ENCODE assay signal across 8 mouse cellular contexts in the genomic region with DNA sequence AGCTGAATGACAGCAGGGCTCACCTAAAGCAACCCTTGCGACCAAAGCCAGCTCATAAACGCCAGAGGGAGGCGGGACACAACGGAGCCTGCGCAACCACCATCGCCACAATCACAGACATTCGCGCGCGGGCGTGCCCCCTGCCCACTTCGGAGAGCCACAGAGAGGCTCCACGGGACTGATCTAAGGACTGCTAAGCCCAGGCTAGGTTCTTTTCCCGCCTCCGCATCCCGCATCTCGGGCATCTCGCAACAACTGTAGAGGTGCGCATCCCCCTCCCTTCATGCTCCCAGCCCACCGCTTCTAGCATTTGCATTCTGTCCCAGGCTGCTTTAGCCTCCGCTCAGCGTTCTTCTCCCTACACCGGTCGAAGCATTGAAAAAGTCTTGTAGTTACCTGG. TPM values are rescaled to one million over a fixed set of nuclear protein-coding genes. Genes with fewer than 3 reads are reported as not detected.
DNase-seq lines count a peak whose midpoint lies in the region; ATAC-seq and TF ChIP-seq lines count a peak whose summit lies in the region.

Gene Lrrd1, plus strand, starts transcription at position 148 of the 400 bp plus-strand sequence.

- H3K4me2 ChIP-seq in forebrain, embryonic 16.5 days (ENCODE audit: low read length) = peak within 1 kb of the TSS; percentile 55
- H3K4me2 ChIP-seq in liver, embryonic 12.5 days = peak within 1 kb of the TSS; percentile 52
- peak within 1 kb of the TSS; percentile 45 for H3K4me2 ChIP-seq in stomach, embryonic 14.5 days (replicated peaks; ENCODE audit: low read depth, low read length)

- H3K27me3 ChIP-seq in forebrain, embryonic 16.5 days (replicated peaks; ENCODE audit: control insufficient read depth, insufficient read depth, low read length) = no peaks in the 10 kb centered on the region
- H3K27me3 ChIP-seq in liver, embryonic 12.5 days (replicated peaks) = peaks cover 5% of the 10 kb centered on the region; the same call in 1 of the 2 replicates
- no peaks in the 10 kb centered on the region for H3K27me3 ChIP-seq in stomach, embryonic 14.5 days (ENCODE audit: control insufficient read depth, insufficient read depth, low read length)

- peak; percentile 61 for ATAC-seq in forebrain, embryonic 16.5 days
- no peak for ATAC-seq in liver, embryonic 12.5 days
- ATAC-seq in stomach, embryonic 14.5 days (ENCODE audit: insufficient number of reproducible peaks, insufficient read depth, low FRiP score, low read depth) = no peak
- ATAC-seq in monocyte, adult 5-6 weeks (replicated peaks; ENCODE audit: insufficient number of reproducible peaks, low FRiP score, low TSS enrichment, poor library complexity, severe bottlenecking) = no peak

- no peak for TF ChIP-seq POLR2A in cortical plate, adult 2 months (IDR thresholded peaks at IDR 0.05; ENCODE audit: extremely low read depth, insufficient read depth, low read length)

- H3K4me3 ChIP-seq in cortical plate, adult 2 months (ENCODE audit: insufficient read depth, low read length) = peak within 1 kb of the TSS; percentile 12; the same call in 1 of the 2 replicates
- H3K4me3 ChIP-seq in forebrain, embryonic 16.5 days (replicated peaks; ENCODE audit: low read length) = peak within 1 kb of the TSS; percentile 37
- H3K4me3 ChIP-seq in liver, embryonic 12.5 days = peak within 1 kb of the TSS; percentile 25; the same call in 1 of the 2 replicates
- H3K4me3 ChIP-seq in stomach, embryonic 14.5 days (ENCODE audit: low read depth, low read length) = peak within 1 kb of the TSS; percentile 23

- no peak for TF ChIP-seq CTCF in cortical plate, adult 2 months (IDR thresholded peaks at IDR 0.05; ENCODE audit: extremely low read depth, insufficient read depth, low read length)

- 2% methylated on average over 24 of the region's 24 CpGs for WGBS in forebrain, embryonic 16.5 days
- 22% methylated on average over 24 of the region's 24 CpGs for WGBS in liver, embryonic 12.5 days (ENCODE audit: insufficient replicate concordance)
- WGBS in stomach, embryonic 14.5 days = 5% methylated on average over 24 of the region's 24 CpGs

- DNase-seq in layer of hippocampus, postnatal 10 days (ENCODE audit: low spot score in 2 of 2) = peak; percentile 7 to 16
- DNase-seq in layer of hippocampus, adult 11-12 months (ENCODE audit: low spot score) = no peak
- no peak for DNase-seq in frontal cortex, postnatal 25 days (ENCODE audit: low spot score in 2 of 2)

- no peaks in the 10 kb centered on the region for H3K9me3 ChIP-seq in forebrain, embryonic 16.5 days (ENCODE audit: control insufficient read depth, low read length)
- H3K9me3 ChIP-seq in liver, embryonic 12.5 days (replicated peaks) = no peaks in the 10 kb centered on the region
- no peaks in the 10 kb centered on the region for H3K9me3 ChIP-seq in stomach, embryonic 14.5 days (ENCODE audit: control insufficient read depth, low read depth, low read length)

- no peak within 1 kb of the TSS for H3K27ac ChIP-seq in cortical plate, adult 2 months (ENCODE audit: insufficient read depth, low read length)
- H3K27ac ChIP-seq in forebrain, embryonic 16.5 days (ENCODE audit: low read length) = no peak within 1 kb of the TSS
- no peak within 1 kb of the TSS for H3K27ac ChIP-seq in liver, embryonic 12.5 days
- no peak within 1 kb of the TSS for H3K27ac ChIP-seq in stomach, embryonic 14.5 days (ENCODE audit: low read length)

- H3K9ac ChIP-seq in forebrain, embryonic 16.5 days (replicated peaks; ENCODE audit: low read depth, low read length) = peak within 1 kb of the TSS; percentile 48; the same call in 1 of the 2 replicates
- H3K9ac ChIP-seq in liver, embryonic 12.5 days = no peak within 1 kb of the TSS
- no peak within 1 kb of the TSS for H3K9ac ChIP-seq in stomach, embryonic 14.5 days (replicated peaks; ENCODE audit: low read depth, low read length)

- H3K4me1 ChIP-seq in cortical plate, adult 2 months (ENCODE audit: control insufficient read depth, insufficient read depth, low read length) = no peaks in the 10 kb centered on the region
- H3K4me1 ChIP-seq in forebrain, embryonic 16.5 days (replicated peaks; ENCODE audit: control insufficient read depth, insufficient read depth, low read length) = peaks cover 5% of the 10 kb centered on the region
- no peaks in the 10 kb centered on the region for H3K4me1 ChIP-seq in liver, embryonic 12.5 days
- H3K4me1 ChIP-seq in stomach, embryonic 14.5 days (ENCODE audit: control insufficient read depth, insufficient read depth, low read length) = no peaks in the 10 kb centered on the region

- peaks cover 8% of the 10 kb centered on the region for H3K36me3 ChIP-seq in forebrain, embryonic 16.5 days (ENCODE audit: control insufficient read depth, insufficient read depth)
- H3K36me3 ChIP-seq in liver, embryonic 12.5 days = peaks cover 16% of the 10 kb centered on the region
- H3K36me3 ChIP-seq in stomach, embryonic 14.5 days (ENCODE audit: control insufficient read depth, insufficient read depth, low read length) = no peaks in the 10 kb centered on the region

RNA-seq across cellular contexts. Expression of gene Lrrd1, which starts in this region (rescaled TPM):
- total RNA-seq in layer of hippocampus, postnatal 10 days (2021) = not detected
- polyA plus RNA-seq in cortical plate, adult 2 months (2012; rRNA removed) = 0.13 and 0.15 TPM in 2 replicates
- 0.11 and 0.14 TPM in 2 replicates for polyA plus RNA-seq in forebrain, embryonic 16.5 days (2015; fragmentation: Nextera tagmentation; extraction: Ambion mirVana)
- 0.05 TPM in 1 of 2 replicates, not detected in the other for polyA plus RNA-seq in liver, embryonic 12.5 days (2016; fragmentation: Nextera tagmentation; extraction: Ambion mirVana)
- 0.10 TPM in 1 of 2 replicates, not detected in the other for polyA plus RNA-seq in stomach, embryonic 14.5 days (2014; fragmentation: Nextera tagmentation; extraction: Ambion mirVana)
- total RNA-seq in monocyte, adult 5-6 weeks (2017) = not detected in 3 replicates

Comparison
In these comparisons a context has a peak if more than half of its experiments do, and no peak if none do; other contexts are left out.
1. Peak in DNase-seq in layer of hippocampus, postnatal 10 days; RNA of the gene not detected or under 1 TPM.
2. Peak in ATAC-seq, H3K4me3 ChIP-seq, H3K9ac ChIP-seq and H3K4me2 ChIP-seq in forebrain, embryonic 16.5 days; RNA of the gene not detected or under 1 TPM.